Mouse (Mus musculus): ENCODE measurements at regions not wholly inside any gene's neighbourhood (a gene's known extent, or its start where the extent isn't known, plus 50 kb on each side); places are given as distances from the start of the nearest gene placed in this dataset.

DNA sequence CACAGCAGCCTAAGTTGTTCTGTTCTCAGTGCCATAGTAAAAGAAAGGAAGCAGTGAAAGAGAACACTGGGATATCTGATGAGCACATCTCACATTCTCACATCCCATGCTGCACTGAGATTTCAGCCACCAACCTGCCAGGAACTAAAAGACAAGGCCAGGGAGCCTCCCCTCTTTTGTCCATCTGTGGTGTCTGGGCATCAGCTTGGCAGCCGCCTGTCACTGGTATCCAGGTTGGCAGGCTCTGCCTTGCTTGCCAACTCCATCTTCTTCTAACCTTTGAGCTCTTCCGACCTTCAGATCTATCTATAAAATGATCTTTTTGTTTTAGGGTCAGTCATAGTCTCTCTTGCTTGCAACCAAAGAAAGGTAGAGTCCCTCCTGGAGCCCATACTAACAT is 228.5 kb upstream of the Mgmt start:
- DNase-seq (ENCODE audit: low spot score in 2 of 2): no peak

DNA sequence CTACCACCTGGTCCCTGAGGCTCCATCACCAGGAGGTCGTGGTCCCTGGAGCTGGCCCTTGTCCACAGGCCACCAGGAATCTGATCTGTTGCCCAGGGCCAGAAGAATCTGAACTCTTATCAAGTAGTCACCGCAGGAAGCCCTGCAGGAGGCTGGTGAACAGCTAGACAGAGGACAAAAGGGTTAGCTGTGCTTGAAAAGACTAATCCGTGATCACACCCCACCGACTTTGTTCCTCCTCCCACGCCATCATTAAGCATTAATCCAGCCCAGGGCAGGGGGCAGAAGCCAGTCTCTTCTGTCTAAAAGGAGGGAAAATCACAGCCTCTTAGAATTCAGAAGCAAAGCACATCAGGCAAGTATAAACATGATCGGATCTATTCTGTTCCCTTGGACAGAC is 227.7 kb upstream of the Mgmt start:
- DNase-seq (ENCODE audit: low spot score in 2 of 2): no peak

GRCm38 (mm10) chr7:136670675-136671074 is 223.7 kb upstream of the Mgmt start:
- no peak for DNase-seq (ENCODE audit: low spot score in 2 of 2)

DNA sequence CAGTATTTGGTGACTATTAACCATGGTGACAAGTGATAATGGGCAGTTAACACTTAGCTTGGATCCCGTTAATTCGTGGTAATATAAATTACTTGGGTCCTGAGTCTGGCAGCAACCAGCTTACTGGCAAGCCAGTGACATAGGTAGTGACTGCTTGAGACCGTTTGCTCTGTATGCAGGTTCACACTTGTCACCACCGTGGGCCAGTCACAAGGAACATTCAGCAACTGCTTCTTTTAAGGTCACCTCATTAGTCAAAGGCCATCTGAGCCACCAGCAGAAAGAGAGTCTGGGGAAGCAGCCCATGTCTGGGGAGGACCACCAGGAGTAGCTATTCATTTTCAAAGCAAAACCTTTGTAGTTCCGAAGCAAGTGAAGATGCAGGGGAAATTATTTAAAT is 220.3 kb upstream of the Mgmt start:
- no peak for DNase-seq (ENCODE audit: low spot score in 2 of 2)

DNA sequence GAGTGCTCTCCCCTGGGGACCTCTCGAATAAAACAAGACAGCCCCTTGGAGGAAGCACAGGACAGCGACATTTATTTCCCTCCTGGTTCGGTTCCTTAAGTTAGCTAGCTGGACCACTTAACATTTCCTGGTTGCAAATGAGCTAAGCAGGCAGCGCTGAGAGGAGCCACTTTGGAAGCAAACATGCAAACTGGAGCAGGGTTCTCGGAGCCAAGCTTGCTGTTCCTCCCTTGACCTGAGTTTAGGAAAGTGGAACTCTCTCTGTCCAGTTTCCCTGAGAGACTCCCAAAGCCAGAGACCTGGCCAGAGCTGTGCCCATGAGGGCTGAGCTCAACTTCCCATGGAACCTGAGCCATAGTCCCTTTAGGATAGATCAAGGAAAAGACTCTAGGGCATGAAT is 219.4 kb upstream of the Mgmt start:
- DNase-seq (ENCODE audit: low spot score in 2 of 2): no peak

DNA sequence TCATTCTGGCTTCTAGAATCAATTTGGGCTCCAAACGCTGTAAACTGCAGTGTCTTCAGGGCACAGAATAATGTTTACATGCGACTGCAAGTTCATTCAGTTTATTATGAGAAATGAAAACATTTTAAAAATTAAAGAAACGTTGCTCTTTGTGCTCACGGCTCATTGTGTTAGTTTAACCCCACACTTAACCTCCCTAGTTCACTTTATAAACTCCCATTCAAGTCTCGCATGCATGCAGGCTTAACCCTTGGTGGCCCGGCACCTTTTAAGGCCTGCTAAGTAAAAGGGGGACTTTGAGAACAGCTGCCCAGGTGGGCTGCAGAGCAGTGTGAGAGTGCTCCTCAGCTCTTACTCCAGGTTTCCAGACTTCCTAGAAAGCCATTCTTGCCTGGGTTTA is 218.3 kb upstream of the Mgmt start:
- no peak for DNase-seq (ENCODE audit: low spot score in 2 of 2)

DNA sequence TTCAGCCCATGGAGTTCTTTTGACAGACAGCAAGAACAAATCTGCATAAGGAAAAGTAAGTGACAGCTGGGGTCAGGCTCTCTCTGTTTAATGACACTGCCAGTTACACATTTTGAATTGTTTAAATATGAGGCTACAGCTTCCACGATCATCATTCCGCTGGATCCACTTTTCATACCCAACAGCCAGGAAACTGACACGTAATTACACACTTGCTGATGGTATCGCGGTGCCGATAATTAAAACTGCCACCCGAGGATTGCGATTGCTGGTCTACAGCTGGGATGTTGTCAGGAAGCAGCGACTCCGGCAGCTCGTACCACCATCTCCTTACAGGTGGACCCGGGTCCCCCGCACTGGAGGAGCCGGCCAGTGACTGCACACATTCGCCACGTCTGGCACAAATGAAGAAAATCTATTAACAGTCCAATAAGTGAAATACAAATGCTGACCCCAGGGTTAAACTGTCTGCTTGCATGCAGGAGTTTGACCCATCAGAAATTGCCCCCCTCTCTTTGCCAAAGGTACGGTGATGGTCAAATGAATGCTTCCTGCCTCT is 217.3 kb upstream of the Mgmt start:
- no peak for DNase-seq (ENCODE audit: low spot score in 2 of 2)

- DNase-seq (ENCODE audit: low spot score in 2 of 2): no peak
These were observed 204.8 kb upstream of the Mgmt start for GRCm38 (mm10) chr7:136689579-136689978.

GRCm38 (mm10) chr7:136706246-136706645 is 188.2 kb upstream of the Mgmt start:
- no peak for DNase-seq (ENCODE audit: low spot score in 2 of 2)

GRCm38 (mm10) chr7:136707200-136708003 is 187.0 kb upstream of the Mgmt start:
- no peak for DNase-seq (ENCODE audit: low spot score in 2 of 2)

- DNase-seq (ENCODE audit: low spot score in 2 of 2): no peak
These were observed 186.4 kb upstream of the Mgmt start for GRCm38 (mm10) chr7:136708004-136708435.

DNA sequence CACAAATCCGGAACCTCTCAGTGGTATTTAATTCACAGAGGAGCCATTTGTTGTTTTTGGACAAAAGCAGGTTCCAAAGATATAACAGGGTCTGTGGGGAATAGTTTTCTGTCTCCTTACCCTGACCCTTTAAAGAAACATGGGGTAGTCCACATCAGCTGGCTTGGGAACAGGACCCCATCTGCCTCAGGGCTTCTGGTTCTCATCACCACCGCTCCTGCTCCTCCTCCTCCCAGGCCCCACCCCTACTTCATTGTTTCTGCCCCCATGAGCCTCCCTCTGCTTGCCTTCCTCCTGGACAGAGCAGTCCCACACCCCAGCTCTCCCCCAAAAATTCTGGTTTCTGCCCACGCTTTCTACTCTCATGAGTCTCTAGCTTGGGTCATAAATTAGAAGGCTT is 183.8 kb upstream of the Mgmt start:
- DNase-seq (ENCODE audit: low spot score in 2 of 2): no peak

DNA sequence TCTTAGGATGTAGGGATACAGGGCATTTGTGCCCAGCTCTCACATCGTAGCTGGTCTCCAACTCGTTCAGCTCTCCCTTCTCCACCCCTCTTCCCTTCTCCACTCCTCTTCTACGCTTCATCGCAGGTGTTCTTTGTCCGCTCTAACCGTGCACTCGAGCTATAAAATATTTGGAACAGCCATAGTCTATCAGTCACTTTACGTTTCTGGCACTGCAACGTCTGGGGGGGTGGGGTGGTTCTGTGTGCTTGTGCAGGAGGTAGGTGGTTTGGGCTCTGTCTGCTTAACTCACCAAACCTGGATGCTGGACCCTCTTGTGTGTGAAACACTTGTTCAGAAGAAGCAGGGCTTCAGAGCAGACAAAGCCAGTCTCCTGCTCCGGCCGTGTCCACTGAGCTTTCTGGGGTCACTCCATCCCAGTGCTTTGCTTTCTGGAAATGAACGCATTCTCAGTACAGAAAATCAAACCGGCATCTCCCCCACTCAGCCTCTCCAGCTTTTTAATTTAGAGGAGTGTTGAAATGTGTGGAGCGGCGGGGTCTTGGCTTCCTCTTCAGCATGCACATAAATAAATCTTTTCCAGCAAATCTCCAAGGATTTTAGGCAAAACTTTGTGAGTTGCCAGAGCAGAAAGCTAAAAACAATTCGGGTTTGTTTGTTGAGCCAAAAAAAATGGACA is 181.3 kb upstream of the Mgmt start:
- DNase-seq (ENCODE audit: low spot score in 2 of 2): peak in 1 of 2 experiments; percentile 31

DNA sequence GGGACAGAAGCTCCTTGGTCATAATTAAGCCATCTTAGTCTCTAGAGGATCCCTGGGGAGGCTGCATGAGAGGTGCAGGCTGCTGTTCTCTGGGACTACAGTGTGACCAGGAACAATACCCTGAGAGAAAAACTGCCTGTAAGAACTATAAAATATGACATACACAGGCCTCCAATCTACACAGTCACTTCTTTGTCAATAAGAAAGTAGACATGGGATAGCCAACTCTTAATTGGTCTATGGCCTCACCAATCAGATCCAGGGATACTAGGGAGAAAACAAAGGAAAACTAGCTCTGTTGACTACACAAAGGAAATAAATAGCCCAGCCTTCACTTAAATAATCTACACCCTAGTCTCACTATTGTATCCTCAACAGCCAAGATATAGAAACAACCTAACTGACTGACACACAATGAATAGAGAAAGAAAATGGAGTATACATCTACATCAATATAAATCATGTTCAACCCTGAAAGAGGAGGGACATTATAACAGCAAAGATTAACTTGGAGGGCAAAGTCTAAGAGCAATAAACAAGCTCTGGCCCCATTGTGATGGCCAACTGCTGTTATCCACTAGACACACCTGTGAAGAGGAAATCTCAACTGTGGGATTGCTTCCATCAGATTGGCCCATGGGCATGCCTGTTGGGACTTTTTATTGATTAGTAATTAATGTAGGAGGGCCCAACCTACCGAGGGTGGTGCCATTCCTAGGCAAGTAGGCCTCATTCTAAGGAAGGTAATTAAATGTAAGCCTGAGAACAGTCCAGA is 166.6 kb upstream of the Mgmt start:
- DNase-seq (ENCODE audit: low spot score in 2 of 2): no peak

DNA sequence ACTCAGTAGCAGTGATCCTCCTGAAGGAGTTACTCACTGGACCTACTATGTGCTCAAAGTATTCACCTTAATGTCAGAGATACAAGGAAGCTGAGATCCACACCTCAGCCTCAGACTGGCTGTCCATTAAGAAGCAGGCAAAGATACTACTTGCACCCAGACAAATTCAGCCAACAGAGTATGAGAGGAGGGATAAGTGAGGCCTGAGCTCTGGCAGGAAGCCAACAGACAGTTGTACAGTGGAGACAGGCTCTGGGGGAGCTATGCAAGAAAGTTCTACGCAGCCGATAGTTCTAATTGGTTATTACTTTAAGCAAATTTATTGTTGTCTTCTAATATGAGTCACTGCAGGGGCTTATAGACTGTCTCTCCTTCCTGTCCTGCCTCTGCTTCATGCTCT is 152.2 kb upstream of the Mgmt start:
- no peak for DNase-seq (ENCODE audit: low spot score in 2 of 2)

DNA sequence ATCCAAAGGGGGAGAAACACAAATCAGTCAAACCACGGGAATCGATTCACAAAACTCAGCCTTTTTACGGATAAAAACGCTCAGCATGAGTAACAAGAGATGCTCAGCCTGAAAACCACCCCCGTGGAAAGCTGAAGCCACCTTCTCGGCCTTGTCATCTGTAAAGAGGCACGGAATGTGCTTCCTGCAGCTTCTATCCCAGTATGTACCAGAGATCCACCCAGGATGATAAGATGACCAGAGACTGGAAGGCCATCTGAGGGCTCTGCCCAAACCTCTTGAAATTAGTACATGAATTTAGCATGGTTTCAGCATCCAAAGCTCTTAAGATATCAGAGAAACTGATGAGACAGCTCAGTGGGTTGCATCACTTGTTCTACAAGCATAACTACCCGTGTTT is 149.0 kb upstream of the Mgmt start:
- no peak for DNase-seq (ENCODE audit: low spot score in 2 of 2)

GRCm38 (mm10) chr7:136751477-136751876 is 142.9 kb upstream of the Mgmt start:
- no peak for DNase-seq (ENCODE audit: low spot score in 2 of 2)

DNA sequence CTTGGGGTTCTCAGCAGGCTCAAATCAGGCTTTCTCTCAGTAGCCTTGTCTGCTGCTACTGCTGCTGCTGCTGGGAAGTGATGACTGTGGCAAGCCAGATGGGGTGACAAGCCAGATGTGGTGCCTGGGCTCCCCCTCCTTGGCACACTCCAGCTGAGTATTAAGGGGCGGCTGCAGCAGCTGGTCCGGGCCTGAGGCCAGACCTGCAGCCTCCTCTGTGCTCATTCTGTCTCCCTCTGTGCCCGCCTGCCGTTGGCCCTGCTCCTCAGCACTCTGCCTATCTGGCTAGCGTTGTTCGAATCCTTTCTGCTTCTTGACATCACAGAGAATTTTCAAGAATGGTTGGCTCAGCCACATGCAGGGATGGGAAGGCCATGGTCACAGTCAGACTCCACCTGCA is 139.6 kb upstream of the Mgmt start:
- peak; percentile 23 to 27 for DNase-seq (ENCODE audit: low spot score in 2 of 2)

GRCm38 (mm10) chr7:136765026-136765425 is 129.4 kb upstream of the Mgmt start:
- DNase-seq (ENCODE audit: low spot score in 2 of 2): no peak

DNA sequence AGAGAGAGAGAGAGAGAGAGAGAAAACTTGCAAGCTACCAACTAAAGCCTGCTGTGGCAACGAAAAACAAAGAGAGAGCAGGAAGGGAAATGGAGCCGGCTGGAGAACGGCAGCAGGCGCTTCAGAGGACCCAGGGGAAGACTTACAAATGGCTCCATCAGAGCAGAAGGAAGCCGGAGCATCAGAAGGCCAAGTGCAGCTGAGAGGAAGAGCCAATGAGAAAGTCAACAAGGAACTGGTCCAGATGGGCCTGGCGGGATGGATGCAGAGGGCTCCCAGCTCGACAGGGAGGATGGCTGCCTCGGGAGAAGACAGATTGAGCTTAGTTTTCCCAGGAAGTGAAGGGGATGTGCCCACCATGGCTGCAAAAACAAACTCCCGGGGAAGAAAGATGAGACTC is 127.2 kb upstream of the Mgmt start:
- no peak for DNase-seq (ENCODE audit: low spot score in 2 of 2)

GRCm38 (mm10) chr7:136780708-136781107 is 113.7 kb upstream of the Mgmt start:
- DNase-seq (ENCODE audit: low spot score in 2 of 2): no peak

- DNase-seq (ENCODE audit: low spot score in 2 of 2): no peak
These were observed 103.3 kb upstream of the Mgmt start for GRCm38 (mm10) chr7:136791162-136791561.

Data from right cerebral cortex, postnatal 10 days (tissue).